Mouse (Mus musculus): ENCODE results near the gene Olfr93. TPM values are rescaled to one million over a fixed set of nuclear protein-coding genes. Genes with fewer than 3 reads are reported as not detected.

Gene Olfr93
- polyA plus RNA-seq (2012; rRNA removed), result not detected in 2 replicates

DNA sequence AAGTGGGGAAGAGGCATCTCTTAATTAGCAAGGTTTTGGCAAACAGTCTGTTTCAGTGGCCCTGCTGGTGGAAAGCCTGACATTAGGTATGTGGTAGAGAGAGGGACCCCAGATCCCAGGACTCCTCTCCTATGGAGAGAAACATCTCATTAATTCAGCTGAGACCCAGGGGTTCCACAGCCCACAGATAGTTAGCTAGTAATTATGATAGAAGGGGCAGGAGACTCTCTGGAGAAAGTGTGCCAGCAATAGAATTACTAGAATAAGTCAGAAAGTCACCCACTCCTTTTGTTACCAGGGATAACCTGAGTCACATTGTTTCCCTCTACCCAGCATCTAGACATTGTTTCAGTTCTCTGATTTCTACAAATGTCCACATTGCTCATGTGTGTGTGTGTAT is at the start of gene Olfr93:
Gene Olfr93, minus strand, starts transcription at position 101 of the 400 bp plus-strand sequence.

DNA sequence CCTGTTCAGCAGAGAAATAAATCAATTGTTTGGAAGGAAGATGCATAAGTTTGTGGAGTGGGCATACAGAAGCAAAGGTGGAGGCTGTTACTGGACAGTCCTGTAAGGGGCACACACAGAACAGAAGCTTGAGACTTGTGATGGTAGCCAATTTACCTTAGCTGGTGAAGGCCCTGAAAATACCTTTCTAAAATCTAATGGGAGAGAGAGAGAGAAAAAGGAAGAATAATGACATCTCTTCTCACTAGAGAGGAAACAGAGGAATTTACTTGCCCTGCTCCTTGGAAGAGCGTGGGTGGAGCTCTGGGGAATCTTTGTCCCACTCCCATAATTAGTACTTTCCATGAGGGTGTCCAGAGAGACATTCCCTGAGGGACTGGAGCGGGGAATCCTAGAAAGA is 39.6 kb upstream of the Olfr93 start, which contains the start of gene Olfr94:
Gene Olfr94, minus strand, starts transcription at position 101 of the 400 bp plus-strand sequence.

DNA sequence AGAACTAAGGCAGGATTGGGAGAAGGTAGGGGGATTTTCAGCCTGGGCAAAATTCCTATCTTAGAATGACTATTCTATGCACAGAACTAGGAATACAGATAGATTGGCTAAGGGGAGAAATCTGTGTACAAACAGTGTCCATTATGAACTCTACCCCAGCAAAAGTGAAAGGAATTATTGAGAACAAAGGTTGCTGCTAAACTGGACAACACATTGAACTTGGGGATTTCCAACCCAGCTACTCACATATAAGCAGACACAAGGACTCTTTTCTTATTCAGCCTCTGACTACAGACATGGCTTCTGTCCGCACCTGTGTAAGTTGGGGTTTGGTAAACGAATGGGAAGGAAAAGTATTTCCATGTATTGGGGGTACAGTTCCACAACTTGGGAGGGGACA is 32.4 kb upstream of the Olfr93 start, which contains the start of gene Ubd:
Gene Ubd, plus strand, starts transcription at position 237 of the 400 bp plus-strand sequence.

DNA sequence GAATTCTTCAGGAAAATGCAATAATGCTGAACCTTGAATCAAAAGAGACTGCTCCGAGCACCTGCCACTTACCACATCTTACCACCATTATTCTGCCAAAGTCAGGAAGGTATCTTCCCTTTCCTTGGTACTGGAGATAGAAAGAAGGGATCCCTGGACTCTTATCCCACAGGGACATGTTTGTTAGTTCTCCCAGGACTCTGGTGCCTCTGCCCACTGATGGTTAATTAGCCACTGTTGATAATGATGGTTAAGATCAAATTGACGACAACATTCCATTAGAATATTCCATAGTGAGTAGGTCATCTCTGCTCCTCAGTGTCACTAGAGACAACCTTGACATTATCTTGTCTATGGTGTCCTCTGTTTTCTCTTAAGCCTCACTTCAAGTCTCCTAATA is 41.3 kb downstream of the Olfr93 start, which contains the start of gene Olfr92:
Gene Olfr92, minus strand, starts transcription at position 101 of the 400 bp plus-strand sequence.

DNA sequence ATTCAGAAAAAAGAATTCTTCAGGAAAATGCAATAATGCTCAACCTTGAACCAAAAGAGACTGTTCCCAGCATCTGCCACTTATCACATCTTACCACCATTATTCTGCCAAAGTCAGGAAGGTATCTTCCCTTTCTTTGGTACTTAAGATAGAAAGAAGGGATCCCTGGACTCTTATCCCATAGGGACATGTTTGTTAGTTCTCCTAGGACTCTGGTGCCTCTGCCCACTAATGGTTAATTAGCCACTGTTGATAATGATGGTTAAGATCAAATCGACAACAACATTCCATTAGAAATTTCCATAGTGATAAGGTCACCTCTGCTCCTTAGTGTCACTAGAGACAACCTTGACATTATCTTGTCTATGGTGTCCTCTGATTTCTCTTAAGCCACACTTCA is 63.1 kb downstream of the Olfr93 start, which contains the start of gene Olfr91:
Gene Olfr91, minus strand, starts transcription at position 101 of the 400 bp plus-strand sequence.

Other genes with a start within 250 kb of the Olfr93 start
- gene Rnf39, start 218.6 kb downstream of the Olfr93 start, polyA plus RNA-seq (2012; rRNA removed), result 0.05 and 0.07 TPM in 2 replicates
- gene Ppp1r11, start 209.8 kb downstream of the Olfr93 start, polyA plus RNA-seq (2012; rRNA removed), result 31.3 and 33.2 TPM in 2 replicates
- 15.5 and 17.6 TPM in 2 replicates for gene Znrd1, start 202.9 kb downstream of the Olfr93 start, polyA plus RNA-seq (2012; rRNA removed)
- 3.4 and 4.2 TPM in 2 replicates for gene Znrd1as, start 202.9 kb downstream of the Olfr93 start, polyA plus RNA-seq (2012; rRNA removed)
- not detected in 2 replicates for gene 2410137M14Rik, start 180.3 kb downstream of the Olfr93 start, polyA plus RNA-seq (2012; rRNA removed)
- 0.08 and 0.10 TPM in 2 replicates for gene H2-M5, start 172.0 kb downstream of the Olfr93 start, polyA plus RNA-seq (2012; rRNA removed)
- 4.5 and 5.2 TPM in 2 replicates for gene Zfp57, start 160.3 kb downstream of the Olfr93 start, polyA plus RNA-seq (2012; rRNA removed)
- gene Mog, start 138.1 kb downstream of the Olfr93 start, polyA plus RNA-seq (2012; rRNA removed), result not detected in 2 replicates
- 3.1 and 5.1 TPM in 2 replicates for gene Gabbr1, start 115.5 kb downstream of the Olfr93 start, polyA plus RNA-seq (2012; rRNA removed)
- gene Olfr90, start 73.0 kb downstream of the Olfr93 start, polyA plus RNA-seq (2012; rRNA removed), result not detected in 2 replicates
- not detected in 2 replicates for gene Olfr91, start 63.2 kb downstream of the Olfr93 start, polyA plus RNA-seq (2012; rRNA removed)
- gene Olfr92, start 41.4 kb downstream of the Olfr93 start, polyA plus RNA-seq (2012; rRNA removed), result not detected in 2 replicates
- gene Ubd, start 32.4 kb upstream of the Olfr93 start, polyA plus RNA-seq (2012; rRNA removed), result 0.46 and 0.68 TPM in 2 replicates
- not detected in 2 replicates for gene Olfr94, start 39.5 kb upstream of the Olfr93 start, polyA plus RNA-seq (2012; rRNA removed)
- not detected in 2 replicates for gene Olfr95, start 51.6 kb upstream of the Olfr93 start, polyA plus RNA-seq (2012; rRNA removed)
- not detected in 2 replicates for gene Olfr96, start 58.7 kb upstream of the Olfr93 start, polyA plus RNA-seq (2012; rRNA removed)
- gene Olfr97, start 75.8 kb upstream of the Olfr93 start, polyA plus RNA-seq (2012; rRNA removed), result not detected in 2 replicates
- not detected in 2 replicates for gene Olfr98, start 102.3 kb upstream of the Olfr93 start, polyA plus RNA-seq (2012; rRNA removed)
- 2.6 and 3.0 TPM in 2 replicates for gene H2-M3, start 108.7 kb upstream of the Olfr93 start, polyA plus RNA-seq (2012; rRNA removed)
- not detected in 2 replicates for gene Olfr99, start 122.0 kb upstream of the Olfr93 start, polyA plus RNA-seq (2012; rRNA removed)
- not detected in 2 replicates for gene Olfr101, start 142.8 kb upstream of the Olfr93 start, polyA plus RNA-seq (2012; rRNA removed)
- not detected in 2 replicates for gene Olfr102, start 155.6 kb upstream of the Olfr93 start, polyA plus RNA-seq (2012; rRNA removed)
- gene Olfr103, start 178.2 kb upstream of the Olfr93 start, polyA plus RNA-seq (2012; rRNA removed), result not detected in 2 replicates
- not detected in 2 replicates for gene Olfr104-ps, start 198.1 kb upstream of the Olfr93 start, polyA plus RNA-seq (2012; rRNA removed)
- not detected in 2 replicates for gene Olfr105-ps, start 217.5 kb upstream of the Olfr93 start, polyA plus RNA-seq (2012; rRNA removed)
- gene Olfr106-ps, start 228.9 kb upstream of the Olfr93 start, polyA plus RNA-seq (2012; rRNA removed), result not detected in 2 replicates
- gene Olfr107, start 237.7 kb upstream of the Olfr93 start, polyA plus RNA-seq (2012; rRNA removed), result not detected in 2 replicates

All from liver, embryonic 18 days (tissue).